Mouse (Mus musculus) embryo, embryonic 11.5 days (tissue): ENCODE measurements around the gene Rnf167.

Experiments
- DNase-seq: peaks from one replicate; pipeline ENCODE4 v3.0.0-alpha.2; 2012; ENCODE audit warnings: low read depth, low spot score

Gene Rnf167

GRCm38 (mm10) chr11:70637764-70638163, 9.3 kb upstream of the Rnf167 start:
- no peak for DNase-seq

GRCm38 (mm10) chr11:70638293-70638692, 8.7 kb upstream of the Rnf167 start:
- no peak for DNase-seq

- DNase-seq, result no peak
These were observed 8.2 kb upstream of the Rnf167 start, which contains the start of gene Gp1ba for GRCm38 (mm10) chr11:70638714-70639278. TSS of gene Gp1ba (plus strand) at chr11:70639122.

GRCm38 (mm10) chr11:70639976-70640375, 7.1 kb upstream of the Rnf167 start:
- DNase-seq, result no peak

GRCm38 (mm10) chr11:70641241-70641640, 5.8 kb upstream of the Rnf167 start:
- DNase-seq, result no peak

- DNase-seq, result no peak
These were observed 4.0 kb upstream of the Rnf167 start for GRCm38 (mm10) chr11:70643051-70643450.

- no peak for DNase-seq
These were observed 2.4 kb upstream of the Rnf167 start for GRCm38 (mm10) chr11:70644564-70645103.

- DNase-seq, result no peak
These were observed 1.4 kb upstream of the Rnf167 start for GRCm38 (mm10) chr11:70645461-70646258.

GRCm38 (mm10) chr11:70646259-70646555, 828 bp upstream of the Rnf167 start:
- no peak for DNase-seq

- no peak for DNase-seq
These were observed 833 bp downstream of the Rnf167 start for GRCm38 (mm10) chr11:70647716-70648420.

- DNase-seq, result no peak
These were observed 1.5 kb downstream of the Rnf167 start for GRCm38 (mm10) chr11:70648512-70648911.

- DNase-seq, result no peak
These were observed 2.2 kb downstream of the Rnf167 start for GRCm38 (mm10) chr11:70649185-70649734.

GRCm38 (mm10) chr11:70650322-70651175, 3.5 kb downstream of the Rnf167 start:
- no peak for DNase-seq

- DNase-seq, result no peak
These were observed 4.4 kb downstream of the Rnf167 start for GRCm38 (mm10) chr11:70651391-70651790.

GRCm38 (mm10) chr11:70652029-70652883, 5.2 kb downstream of the Rnf167 start:
- no peak for DNase-seq

GRCm38 (mm10) chr11:70652884-70653344, 5.9 kb downstream of the Rnf167 start:
- DNase-seq, result no peak

- DNase-seq, result no peak
These were observed 6.5 kb downstream of the Rnf167 start for GRCm38 (mm10) chr11:70653345-70654197.

- peak; percentile 75 for DNase-seq
These were observed 7.3 kb downstream of the Rnf167 start, which contains the start of gene Pfn1 for GRCm38 (mm10) chr11:70654198-70654922. TSS of gene Pfn1 (minus strand) at chr11:70654644.
